Mouse (Mus musculus): ENCODE measurements around the gene Cdh15. TPM values are rescaled to one million over a fixed set of nuclear protein-coding genes. Genes with fewer than 3 reads are reported as not detected.

The Cdh15 gene
- total RNA-seq, 2 experiments from 2014 or later = not detected

DNA sequence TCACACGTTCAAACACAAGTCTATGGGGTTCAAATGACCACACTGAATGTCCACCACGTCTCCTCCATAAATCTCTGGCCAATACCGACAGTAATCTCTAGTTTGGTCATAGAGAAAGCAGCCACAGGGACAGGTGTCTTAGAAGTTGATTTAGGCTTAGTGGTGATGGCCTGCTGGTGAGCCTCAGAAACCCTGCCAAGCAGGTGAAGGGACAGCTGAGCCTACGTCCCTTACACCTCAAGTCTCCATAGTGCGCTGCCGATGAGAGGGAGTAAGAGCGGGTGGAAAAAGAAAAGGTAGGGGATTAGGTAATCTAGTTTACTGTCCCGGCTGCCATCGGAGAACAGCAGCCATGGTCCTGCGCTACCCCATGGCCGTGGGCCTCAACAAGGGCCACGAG lies 11.6 kb upstream of the Cdh15 start:
- intact Hi-C loops (cut with DNase I) = loop anchor here (5.0 kb wide), 3 partner anchors 231 to 366 kb away; no protein-coding TSS in a partner anchor
- no peak for DNase-seq

GRCm38 (mm10) chr8:122836696-122837095 lies 11.1 kb upstream of the Cdh15 start:
- intact Hi-C loops (cut with DNase I) = loop anchor here (5.0 kb wide), 3 partner anchors 231 to 366 kb away; no protein-coding TSS in a partner anchor
- DNase-seq = no peak

- no peak for DNase-seq
- intact Hi-C loops (cut with DNase I) = no loop called here
Observed at GRCm38 (mm10) chr8:122844161-122844560, 3.6 kb upstream of the Cdh15 start.

DNA sequence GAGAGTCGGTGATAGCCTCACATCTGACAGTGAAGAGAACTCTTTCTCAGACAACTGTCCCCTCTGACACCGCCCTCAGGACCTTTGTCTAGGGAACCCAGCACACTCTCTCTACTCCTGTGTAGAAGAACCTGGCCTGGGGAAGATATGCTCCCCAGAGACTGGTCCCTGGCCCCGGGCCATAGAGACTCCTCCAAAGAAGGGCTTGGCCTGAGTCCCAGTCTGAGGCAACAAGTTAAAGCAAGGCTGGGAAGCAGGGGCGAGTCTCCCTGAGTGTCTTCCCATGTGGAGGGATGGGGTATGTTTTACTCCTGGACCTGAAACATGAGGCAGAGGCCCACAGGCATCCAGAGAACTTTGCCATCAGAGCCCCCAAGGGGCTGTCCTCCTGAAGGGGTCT lies 2.1 kb upstream of the Cdh15 start:
- intact Hi-C loops (cut with DNase I) = no loop called here
- peak in 1 of 2 experiments; percentile 16 for DNase-seq

GRCm38 (mm10) chr8:122849152-122849910 lies 1.6 kb downstream of the Cdh15 start:
- intact Hi-C loops (cut with DNase I) = no loop called here
- DNase-seq = no peak

DNA sequence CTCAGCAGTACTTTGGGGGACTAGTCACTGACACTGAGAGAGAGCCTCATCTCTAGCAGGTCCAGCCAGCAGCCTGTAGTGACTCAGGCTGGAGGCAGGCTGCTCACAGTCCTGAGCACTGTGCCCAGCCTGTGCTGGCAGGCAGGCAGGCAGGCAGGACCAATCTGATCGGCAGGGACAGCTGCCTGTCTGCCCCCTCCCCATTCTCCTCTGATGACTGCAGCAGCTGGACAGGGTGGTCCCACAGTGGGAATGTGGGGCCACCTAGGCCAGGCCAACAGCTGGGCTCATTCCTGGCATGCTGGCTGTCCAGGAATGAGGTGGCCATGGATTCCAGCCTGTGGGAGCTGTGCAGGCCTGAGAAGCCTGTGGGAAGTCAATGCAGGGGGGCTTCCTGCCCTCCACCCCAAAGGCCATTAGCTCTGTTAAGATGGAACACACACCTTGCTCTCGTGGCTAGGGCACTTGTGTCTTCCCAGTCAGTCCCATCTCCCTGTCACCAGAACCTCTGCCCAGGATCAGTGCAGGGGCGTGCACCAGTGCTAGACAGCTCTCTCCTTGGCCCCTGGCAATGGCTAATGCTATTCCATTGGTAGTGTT lies 3.0 kb downstream of the Cdh15 start:
- no peak for DNase-seq
- intact Hi-C loops (cut with DNase I) = no loop called here

DNA sequence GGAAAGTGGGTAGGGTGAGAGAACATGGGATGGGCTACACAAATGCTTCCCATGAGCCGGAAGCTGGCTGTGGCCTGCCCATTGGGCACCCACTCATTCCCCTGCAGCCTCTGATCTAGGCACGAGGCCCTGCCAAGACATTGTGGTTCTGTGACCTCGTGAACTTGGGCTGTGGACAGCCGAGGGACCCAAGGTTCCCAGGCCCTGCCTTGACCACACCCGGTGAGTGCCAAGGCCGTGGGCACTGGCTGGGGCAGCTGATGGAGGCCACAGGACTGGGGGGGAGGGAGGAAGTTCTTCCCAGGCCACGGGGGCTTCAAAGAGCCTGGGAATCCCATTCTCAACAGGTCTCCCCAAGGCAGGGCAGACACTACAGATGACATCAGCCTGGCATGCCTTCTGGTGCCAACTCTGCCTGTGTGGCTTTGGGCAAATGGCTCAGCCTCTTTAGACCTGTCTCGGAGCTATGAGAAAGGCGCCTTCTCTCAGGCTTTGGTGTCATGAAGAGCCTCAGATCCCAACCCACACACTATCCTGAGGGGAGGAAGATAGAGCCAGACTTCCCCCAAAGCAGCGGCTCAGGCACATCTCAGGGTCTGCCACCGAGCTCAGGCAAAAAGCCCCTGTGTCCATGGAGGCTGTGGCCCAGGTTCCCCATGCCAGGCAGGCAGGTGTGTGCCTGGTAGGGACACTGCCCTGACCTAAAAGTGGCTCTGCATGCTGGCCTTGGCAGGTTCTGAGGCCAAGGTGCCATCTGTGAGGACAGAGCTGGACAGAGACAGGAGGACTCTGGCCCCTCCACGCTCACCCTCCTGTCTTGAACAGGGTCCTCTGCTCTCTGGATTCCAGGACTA lies 4.2 kb downstream of the Cdh15 start:
- DNase-seq = no peak
- intact Hi-C loops (cut with DNase I) = no loop called here

DNA sequence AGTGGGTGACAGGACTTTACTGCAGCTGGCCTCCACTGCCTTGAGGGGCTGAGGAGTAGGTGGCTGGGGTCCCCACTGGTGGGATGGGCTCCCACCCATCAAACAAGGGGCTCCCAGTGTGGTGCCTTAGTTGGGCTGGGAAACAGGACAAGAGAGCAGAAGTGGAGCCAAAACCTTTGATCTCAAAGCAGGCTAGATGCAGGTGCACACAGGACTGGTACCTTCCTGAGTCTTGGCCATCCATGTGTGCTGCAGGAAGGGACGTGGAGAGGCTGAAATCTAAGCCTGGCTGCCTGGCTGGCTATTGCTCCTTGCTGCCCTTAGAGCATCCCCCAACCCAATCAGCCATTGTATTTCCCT lies 4.8 kb downstream of the Cdh15 start:
- intact Hi-C loops (cut with DNase I) = no loop called here

GRCm38 (mm10) chr8:122853340-122853771 lies 5.6 kb downstream of the Cdh15 start:
- intact Hi-C loops (cut with DNase I) = no loop called here
- DNase-seq = no peak

More for the DNA sequence above, 4.8 kb downstream of the Cdh15 start:
- DNase-seq = no peak

- intact Hi-C loops (cut with DNase I) = no loop called here
- no peak for DNase-seq
Observed at GRCm38 (mm10) chr8:122854388-122854787, 6.6 kb downstream of the Cdh15 start.

GRCm38 (mm10) chr8:122855123-122855522 lies 7.4 kb downstream of the Cdh15 start:
- intact Hi-C loops (cut with DNase I) = no loop called here

DNA sequence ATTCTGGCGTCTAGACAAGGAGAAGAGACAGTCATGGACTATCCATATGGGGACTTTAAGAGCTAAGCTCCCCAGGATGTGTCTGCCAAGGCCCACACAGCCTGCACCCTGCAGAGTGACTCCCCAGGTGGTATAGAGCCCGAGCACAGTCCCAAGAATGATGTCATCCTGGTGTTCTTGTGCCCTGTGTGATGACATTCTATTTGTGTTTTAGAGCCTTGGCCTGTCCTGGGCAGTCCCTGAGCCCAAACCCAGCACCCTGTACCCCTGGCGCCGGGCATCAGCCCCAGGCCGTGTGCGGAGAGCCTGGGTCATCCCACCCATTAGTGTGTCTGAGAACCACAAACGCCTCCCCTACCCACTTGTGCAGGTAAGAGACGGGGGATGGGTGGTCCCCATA lies 8.5 kb downstream of the Cdh15 start:
- intact Hi-C loops (cut with DNase I) = no loop called here
- DNase-seq = no peak

More at GRCm38 (mm10) chr8:122855123-122855522, 7.4 kb downstream of the Cdh15 start:
- no peak for DNase-seq

- intact Hi-C loops (cut with DNase I) = no loop called here
- no peak for DNase-seq
Observed at GRCm38 (mm10) chr8:122859843-122860242, 12.1 kb downstream of the Cdh15 start.

DNA sequence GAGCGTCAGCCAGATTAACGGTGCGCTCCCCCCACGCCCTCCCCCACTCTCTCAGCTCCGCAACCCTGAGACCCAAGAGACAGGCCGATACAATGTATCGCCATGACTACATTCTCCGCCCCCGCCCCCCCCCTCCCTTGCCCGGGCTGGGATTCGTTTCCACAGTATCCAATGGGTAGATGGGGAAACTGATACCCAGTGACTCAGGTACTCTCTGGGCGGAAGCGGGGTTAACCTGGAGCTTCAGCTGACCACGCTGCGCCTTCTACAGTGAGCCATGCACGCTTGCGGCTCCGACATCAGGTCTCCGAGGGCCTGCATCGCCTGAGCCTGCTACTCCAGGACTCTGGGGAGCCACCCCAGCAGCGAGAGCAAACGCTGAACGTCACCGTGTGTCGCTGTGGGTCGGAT lies 17.0 kb downstream of the Cdh15 start:
- intact Hi-C loops (cut with DNase I) = no loop called here
- no peak for DNase-seq

- intact Hi-C loops (cut with DNase I) = no loop called here
- no peak for DNase-seq
Observed at GRCm38 (mm10) chr8:122865441-122865840, 17.7 kb downstream of the Cdh15 start.

- DNase-seq = no peak
- intact Hi-C loops (cut with DNase I) = no loop called here
Observed at GRCm38 (mm10) chr8:122866231-122866630, 18.5 kb downstream of the Cdh15 start.

DNA sequence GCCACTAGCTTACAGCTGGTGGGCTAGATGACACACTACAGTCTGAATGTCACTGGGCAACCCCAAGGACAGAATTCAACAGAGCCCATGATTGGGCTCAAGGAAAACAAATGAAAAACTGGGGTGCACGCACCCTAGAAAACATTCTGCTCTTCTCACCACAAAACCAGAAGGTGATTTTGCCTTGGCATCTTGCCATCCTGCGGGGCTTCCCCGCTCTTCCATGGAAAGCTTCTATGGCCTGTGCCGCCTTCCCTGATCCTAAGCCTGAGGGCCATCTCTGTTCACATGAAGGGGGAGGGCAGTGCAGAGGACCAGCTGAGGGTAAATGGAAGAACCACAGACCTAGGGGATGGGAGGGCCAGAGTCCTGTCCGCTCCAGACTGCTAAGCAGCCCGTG lies 20.2 kb downstream of the Cdh15 start:
- no peak for DNase-seq
- intact Hi-C loops (cut with DNase I) = no loop called here

- peak; percentile 35 to 38 for DNase-seq
- intact Hi-C loops (cut with DNase I) = no loop called here
Observed at GRCm38 (mm10) chr8:122870377-122870863, 22.7 kb downstream of the Cdh15 start.

DNA sequence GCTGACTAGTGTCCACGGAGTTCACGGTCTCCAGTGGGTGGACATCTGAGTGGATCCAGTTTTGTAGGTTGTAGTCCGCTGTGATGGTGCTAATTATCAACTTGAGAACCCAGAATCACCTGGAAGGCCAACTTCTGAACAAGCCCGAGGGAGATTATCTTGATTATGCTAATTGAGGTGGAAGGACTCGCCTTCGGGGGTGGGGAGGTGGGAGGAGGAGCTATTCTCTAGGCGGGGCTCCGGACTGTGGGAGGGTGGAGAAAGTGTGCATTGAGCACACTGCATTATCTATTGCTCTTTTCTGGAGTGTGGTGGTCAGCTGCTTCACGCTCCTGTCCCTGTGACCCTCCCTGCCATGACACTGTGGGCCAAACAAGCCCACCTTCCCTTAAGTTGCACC lies 23.9 kb downstream of the Cdh15 start:
- intact Hi-C loops (cut with DNase I) = no loop called here
- no peak for DNase-seq

GRCm38 (mm10) chr8:122873171-122873570 lies 25.4 kb downstream of the Cdh15 start:
- intact Hi-C loops (cut with DNase I) = no loop called here
- no peak for DNase-seq

DNA sequence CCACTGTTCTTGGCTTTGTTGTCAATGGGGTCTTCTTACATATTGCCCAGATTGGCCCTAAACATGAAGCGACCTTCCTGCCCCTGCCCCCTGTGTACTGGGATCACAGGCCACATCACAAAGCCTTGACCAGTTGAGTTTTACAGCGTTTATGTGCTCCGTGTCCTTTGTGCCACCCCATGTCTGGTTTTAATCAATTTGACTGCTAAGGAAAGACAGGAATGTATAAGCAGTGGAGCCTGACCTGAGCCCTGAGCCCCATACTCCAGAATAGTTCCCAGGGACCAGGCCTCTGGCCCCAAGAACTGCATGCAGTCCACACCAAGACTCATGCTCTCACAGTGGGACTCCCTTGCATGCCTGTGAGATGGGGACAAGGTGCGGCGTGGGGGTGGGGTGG lies 27.4 kb downstream of the Cdh15 start:
- DNase-seq = no peak
- intact Hi-C loops (cut with DNase I) = no loop called here

Data from heart, postnatal 36 days (tissue).